Mouse (Mus musculus) left cerebral cortex, postnatal 14 days (tissue): ENCODE measurements around the gene 4930412O13Rik. TPM values are rescaled to one million over a fixed set of nuclear protein-coding genes. Genes with fewer than 3 reads are reported as not detected.

Experiments used
- DNase-seq, 2 experiments: peaks; one replicate each; pipeline ENCODE4 v3.0.0; 2021 to 2022; ENCODE audit warnings: low spot score in 2 of 2, mixed read lengths in 1 of 2
- intact Hi-C: fragments of 180-260 bp; cut with DNase I; formaldehyde crosslinking; loops from one replicate; pipeline ENCODE4 v1.15.1; 2025
- total RNA-seq, 2 experiments: library from RNA; stranded (reverse); gene quantifications; 2 replicates each; pipeline ENCODE4 v1.2.3; 2021

Gene 4930412O13Rik
- total RNA-seq, 2 experiments from 2014 or later: not detected

- intact Hi-C loops: loop anchor here (5.0 kb wide), 1 partner anchor 801 kb away; no protein-coding TSS in a partner anchor
- no peak for DNase-seq
These were observed 2.4 kb upstream of the 4930412O13Rik start for GRCm38 (mm10) chr2:9878564-9879081.

- intact Hi-C loops: loop anchor here (5.0 kb wide), 1 partner anchor 802 kb away; no protein-coding TSS in a partner anchor
- no peak for DNase-seq
These were observed 2.0 kb upstream of the 4930412O13Rik start for GRCm38 (mm10) chr2:9879092-9879491.

GRCm38 (mm10) chr2:9879493-9879892 is 1.6 kb upstream of the 4930412O13Rik start:
- DNase-seq: peak; percentile 57 to 61
- intact Hi-C loops: loop anchor here (5.0 kb wide), 1 partner anchor 802 kb away; no protein-coding TSS in a partner anchor

- intact Hi-C loops: loop anchor here (10.0 kb wide), 1 partner anchor 1205 kb away; no protein-coding TSS in a partner anchor
- no peak for DNase-seq
These were observed 781 bp upstream of the 4930412O13Rik start for GRCm38 (mm10) chr2:9880271-9880670.

- DNase-seq: no peak
- intact Hi-C loops: loop anchor here (10.0 kb wide), 1 partner anchor 1207 kb away; no protein-coding TSS in a partner anchor
These were observed 565 bp downstream of the 4930412O13Rik start for GRCm38 (mm10) chr2:9881611-9882023.

GRCm38 (mm10) chr2:9882371-9882925 is 1.4 kb downstream of the 4930412O13Rik start:
- DNase-seq: no peak
- intact Hi-C loops: loop anchor here (10.0 kb wide), 1 partner anchor 1208 kb away; no protein-coding TSS in a partner anchor

GRCm38 (mm10) chr2:9882926-9883802 is 2.1 kb downstream of the 4930412O13Rik start:
- intact Hi-C loops: loop anchor here (10.0 kb wide), 1 partner anchor 1208 kb away; no protein-coding TSS in a partner anchor
- DNase-seq: no peak

GRCm38 (mm10) chr2:9883803-9884532 is 2.9 kb downstream of the 4930412O13Rik start:
- intact Hi-C loops: loop anchor here (10.0 kb wide), 1 partner anchor 1209 kb away; no protein-coding TSS in a partner anchor
- DNase-seq: no peak

GRCm38 (mm10) chr2:9884533-9885216 is 3.6 kb downstream of the 4930412O13Rik start:
- intact Hi-C loops: loop anchor here (5.0 to 10.0 kb wide), 2 partner anchors 128 to 1210 kb away; no protein-coding TSS in a partner anchor

GRCm38 (mm10) chr2:9885217-9885770 is 4.2 kb downstream of the 4930412O13Rik start:
- intact Hi-C loops: loop anchor here (5.0 to 10.0 kb wide), 2 partner anchors 127 to 1210 kb away; no protein-coding TSS in a partner anchor
- no peak for DNase-seq

More at GRCm38 (mm10) chr2:9884533-9885216, 3.6 kb downstream of the 4930412O13Rik start:
- no peak for DNase-seq

- DNase-seq: no peak
- intact Hi-C loops: loop anchor here (5.0 to 10.0 kb wide), 2 partner anchors 126 to 1211 kb away; no protein-coding TSS in a partner anchor
These were observed 5.0 kb downstream of the 4930412O13Rik start for GRCm38 (mm10) chr2:9886031-9886430.

GRCm38 (mm10) chr2:9886921-9887610 is 6.0 kb downstream of the 4930412O13Rik start:
- intact Hi-C loops: loop anchor here (5.0 to 10.0 kb wide), 2 partner anchors 125 to 1212 kb away; no protein-coding TSS in a partner anchor

GRCm38 (mm10) chr2:9887636-9888035 is 6.6 kb downstream of the 4930412O13Rik start:
- DNase-seq: no peak
- intact Hi-C loops: loop anchor here (5.0 to 10.0 kb wide), 2 partner anchors 125 to 1213 kb away; no protein-coding TSS in a partner anchor

More at GRCm38 (mm10) chr2:9886921-9887610, 6.0 kb downstream of the 4930412O13Rik start:
- no peak for DNase-seq

GRCm38 (mm10) chr2:9888913-9889650 is 8.0 kb downstream of the 4930412O13Rik start, which contains the start of gene 9230102O04Rik:
Gene 9230102O04Rik, minus strand, starts transcription at chr2:9889540.
- intact Hi-C loops: loop anchor here (5.0 to 10.0 kb wide), 2 partner anchors 123 to 1214 kb away; no protein-coding TSS in a partner anchor
- no peak for DNase-seq

GRCm38 (mm10) chr2:9889651-9890183 is 8.7 kb downstream of the 4930412O13Rik start, which contains the start of gene Gata3:
Gene Gata3, minus strand, starts transcription at chr2:9890034.
- intact Hi-C loops: loop anchor here (5.0 to 10.0 kb wide), 3 partner anchors 123 to 1215 kb away; no protein-coding TSS in a partner anchor
- DNase-seq: no peak

GRCm38 (mm10) chr2:9890251-9890650 is 9.2 kb downstream of the 4930412O13Rik start:
- intact Hi-C loops: loop anchor here (10.0 kb wide), 1 partner anchor 1135 kb away; no protein-coding TSS in a partner anchor
- no peak for DNase-seq
